Mouse (Mus musculus) heart, postnatal 36 days (tissue): ENCODE results near the gene Sclt1. TPM values are rescaled to one million over a fixed set of nuclear protein-coding genes. Genes with fewer than 3 reads are reported as not detected.

Source experiments
- DNase-seq, 2 experiments: peaks; one replicate each; pipeline ENCODE4 v3.0.0; 2021 to 2022
- intact Hi-C: fragments of 180-260 bp; cut with DNase I; formaldehyde crosslinking; loops from one replicate; pipeline ENCODE4 v1.15.1; 2025
- total RNA-seq, 2 experiments: library from RNA; stranded (reverse); gene quantifications; 2 replicates each; pipeline ENCODE4 v1.2.3; 2021

The Sclt1 gene
- total RNA-seq, 2 experiments from 2014 or later: 5.7 to 7.2 TPM

- intact Hi-C loops: loop anchor here (2.0 to 10.0 kb wide), 3 partner anchors 361 to 505 kb away; partner anchors contain the start of gene Pgrmc2
- no peak for DNase-seq
Observed at GRCm38 (mm10) chr3:41589988-41590387, 152.3 kb downstream of the Sclt1 start.

GRCm38 (mm10) chr3:41589246-41589914 lies 152.9 kb downstream of the Sclt1 start:
- no peak for DNase-seq
- intact Hi-C loops: loop anchor here (10.0 kb wide), 1 partner anchor 395 kb away; no protein-coding TSS in a partner anchor

- no peak for DNase-seq
- intact Hi-C loops: loop anchor here (10.0 kb wide), 1 partner anchor 394 kb away; no protein-coding TSS in a partner anchor
Observed at GRCm38 (mm10) chr3:41588495-41588894, 153.8 kb downstream of the Sclt1 start.

- DNase-seq: peak; percentile 44 to 47
- intact Hi-C loops: loop anchor here (2.0 to 10.0 kb wide), 2 partner anchors 21 to 393 kb away; no protein-coding TSS in a partner anchor
Observed at GRCm38 (mm10) chr3:41587588-41587987, 154.7 kb downstream of the Sclt1 start.

- intact Hi-C loops: loop anchor here (2.0 to 10.0 kb wide), 2 partner anchors 20 to 392 kb away; no protein-coding TSS in a partner anchor
- DNase-seq: no peak
Observed at GRCm38 (mm10) chr3:41586917-41587316, 155.4 kb downstream of the Sclt1 start.

- intact Hi-C loops: loop anchor here (2.0 to 10.0 kb wide), 2 partner anchors 20 to 392 kb away; no protein-coding TSS in a partner anchor
- no peak for DNase-seq
Observed at GRCm38 (mm10) chr3:41586330-41586729, 156.0 kb downstream of the Sclt1 start.

- intact Hi-C loops: loop anchor here (10.0 kb wide), 1 partner anchor 391 kb away; no protein-coding TSS in a partner anchor
- DNase-seq: no peak
Observed at GRCm38 (mm10) chr3:41585548-41585947, 156.8 kb downstream of the Sclt1 start.

- DNase-seq: peak in 1 of 2 experiments; percentile 42
- intact Hi-C loops: loop anchor here (10.0 kb wide), 1 partner anchor 389 kb away; no protein-coding TSS in a partner anchor
Observed at GRCm38 (mm10) chr3:41583621-41584020, 158.7 kb downstream of the Sclt1 start.

GRCm38 (mm10) chr3:41583092-41583491 lies 159.2 kb downstream of the Sclt1 start:
- intact Hi-C loops: loop anchor here (10.0 kb wide), 1 partner anchor 388 kb away; no protein-coding TSS in a partner anchor
- DNase-seq: no peak

GRCm38 (mm10) chr3:41582256-41582655 lies 160.1 kb downstream of the Sclt1 start:
- DNase-seq: no peak
- intact Hi-C loops: loop anchor here (10.0 kb wide), 1 partner anchor 387 kb away; no protein-coding TSS in a partner anchor

GRCm38 (mm10) chr3:41581436-41581835 lies 160.9 kb downstream of the Sclt1 start:
- intact Hi-C loops: loop anchor here (10.0 kb wide), 1 partner anchor 387 kb away; no protein-coding TSS in a partner anchor
- no peak for DNase-seq

- intact Hi-C loops: loop anchor here (10.0 kb wide), 1 partner anchor 386 kb away; no protein-coding TSS in a partner anchor
- DNase-seq: no peak
Observed at GRCm38 (mm10) chr3:41580401-41581323, 161.7 kb downstream of the Sclt1 start.

GRCm38 (mm10) chr3:41579873-41580272 lies 162.4 kb downstream of the Sclt1 start:
- no peak for DNase-seq
- intact Hi-C loops: loop anchor here (10.0 kb wide), 1 partner anchor 385 kb away; no protein-coding TSS in a partner anchor

- intact Hi-C loops: no loop called here
- no peak for DNase-seq
Observed at GRCm38 (mm10) chr3:41577240-41577639, 165.1 kb downstream of the Sclt1 start.

Other genes with a start within 250 kb of the Sclt1 start
- gene Jade1, start 186.8 kb downstream of the Sclt1 start, total RNA-seq: 10 to 100 TPM; 30.2 to 41.1 TPM
- 10 to 100 TPM; 10.3 to 10.6 TPM for gene D3Ertd751e, start 97 bp upstream of the Sclt1 start, total RNA-seq